In genomic region chr2:167586976-167587375, GRCm38 (mm10) we compare ENCODE assay signal across 10 mouse cellular contexts. TPM values are rescaled to one million over a fixed set of nuclear protein-coding genes. Genes with fewer than 3 reads are reported as not detected.
DNase-seq lines count a peak whose midpoint lies in the region; ATAC-seq and TF ChIP-seq lines count a peak whose summit lies in the region.
"Had no signal": no experiment of that assay in that cellular context is flagged by ENCODE, and none has a peak within 500 bp of the region (broad histone marks: within the 10 kb centered on the region; RNA-seq: fewer than 3 reads in every experiment).

No protein-coding gene starts in this region.

- no peak overlapping the region for H3K4me2 ChIP-seq in lung, embryonic 15.5 days
- H3K4me2 ChIP-seq: neural tube, embryonic 13.5 days had no signal

- no peaks in the 10 kb centered on the region for H3K36me3 ChIP-seq in lung, embryonic 15.5 days
- H3K36me3 ChIP-seq: neural tube, embryonic 13.5 days had no signal

- intact Hi-C loops in gastrocnemius, adult 2 months (cut with DNase I) = no loop called here
- intact Hi-C loops in gastrocnemius, postnatal 36 days (cut with DNase I) = no loop called here

- H3K27ac ChIP-seq in gastrocnemius, adult 2 months = peak overlapping the region; percentile 76
- H3K27ac ChIP-seq in embryonic fibroblast, embryonic 13.5 days (ENCODE audit: insufficient read depth, low read length) = peak overlapping the region; percentile 35
- H3K27ac ChIP-seq in lung, embryonic 15.5 days = peak overlapping the region; percentile 94
- H3K27ac ChIP-seq in cerebellum, adult 2 months (ENCODE audit: insufficient read depth, low read length) = no peak overlapping the region
- H3K27ac ChIP-seq: neural tube, embryonic 13.5 days had no signal

- H3K4me1 ChIP-seq in embryonic fibroblast, embryonic 13.5 days (ENCODE audit: control insufficient read depth, insufficient read depth, low read length) = no peaks in the 10 kb centered on the region; the same call in 1 of the 2 replicates
- peaks cover 78% of the 10 kb centered on the region for H3K4me1 ChIP-seq in lung, embryonic 15.5 days
- no peaks in the 10 kb centered on the region for H3K4me1 ChIP-seq in cerebellum, adult 2 months (ENCODE audit: control insufficient read depth, insufficient read depth, low read length)

- 14% methylated on average over 9 of the region's 9 CpGs for WGBS in lung, embryonic 15.5 days
- WGBS in cerebellum, adult 2 months = 21% methylated on average over 9 of the region's 9 CpGs

- no peak overlapping the region for H3K9ac ChIP-seq in lung, embryonic 15.5 days
- H3K9ac ChIP-seq: neural tube, embryonic 13.5 days had no signal

- TF ChIP-seq CTCF in gastrocnemius, adult 2 months (IDR thresholded peaks at IDR 0.05) = no peak
- TF ChIP-seq CTCF in embryonic fibroblast, embryonic 13.5 days (IDR thresholded peaks at IDR 0.05; ENCODE audit: borderline replicate concordance, insufficient read depth, low read length) = no peak
- no peak for TF ChIP-seq CTCF in cerebellum, adult 2 months (IDR thresholded peaks at IDR 0.05; ENCODE audit: borderline replicate concordance, insufficient read depth, low read depth, low read length)

- no peaks in the 10 kb centered on the region for H3K27me3 ChIP-seq in lung, embryonic 15.5 days
- H3K27me3 ChIP-seq in cerebellum, adult 2 months (ENCODE audit: control insufficient read depth, insufficient read depth, low read length) = no peaks in the 10 kb centered on the region
- H3K27me3 ChIP-seq: neural tube, embryonic 13.5 days had no signal

- peak; percentile 32 for DNase-seq in gastrocnemius, adult 2 months
- no peak for DNase-seq in gastrocnemius, postnatal 36 days
- peak; percentile 81 for DNase-seq in 3134 (ENCODE audit: extremely low read depth, insufficient read length, low spot score)
- DNase-seq in ovary, postnatal 10 days (ENCODE audit: low spot score) = no peak
- no peak for DNase-seq in neural tube, embryonic 10.5 days (ENCODE audit: extremely low spot score, low spot score)
- no peak for DNase-seq in cerebellum, adult 2 months
- DNase-seq: adrenal gland, adult 8-10 months had no signal

- H3K9me3 ChIP-seq in lung, embryonic 15.5 days = no peaks in the 10 kb centered on the region
- H3K9me3 ChIP-seq: neural tube, embryonic 13.5 days had no signal

- peak; percentile 62 for ATAC-seq in lung, embryonic 15.5 days (ENCODE audit: borderline replicate concordance, extremely low read depth, low FRiP score, low TSS enrichment)

- H3K4me3 ChIP-seq in gastrocnemius, adult 2 months = no peak overlapping the region
- H3K4me3 ChIP-seq in embryonic fibroblast, embryonic 13.5 days (ENCODE audit: insufficient read depth, low read length) = no peak overlapping the region
- H3K4me3 ChIP-seq in lung, embryonic 15.5 days = no peak overlapping the region
- H3K4me3 ChIP-seq in cerebellum, adult 2 months (replicated peaks; ENCODE audit: insufficient read depth, low read depth, low read length) = no peak overlapping the region
- H3K4me3 ChIP-seq: neural tube, embryonic 13.5 days had no signal

- TF ChIP-seq POLR2A in embryonic fibroblast, embryonic 13.5 days (IDR thresholded peaks at IDR 0.05; ENCODE audit: low read depth, low read length) = no peak
- TF ChIP-seq POLR2A in cerebellum, adult 2 months (IDR thresholded peaks at IDR 0.05; ENCODE audit: borderline replicate concordance, insufficient read depth, low read length) = no peak

RNA-seq across cellular contexts. Expression of gene Ube2v1, which starts 44.9 kb away (rescaled TPM):
- total RNA-seq in gastrocnemius, adult 2 months (2021) = 100 to 1,000 TPM; 170 to 181 TPM
- 100 to 1,000 TPM; 160 to 167 TPM for total RNA-seq in gastrocnemius, postnatal 36 days (2021)
- polyA plus RNA-seq in embryonic fibroblast, embryonic 13.5 days (2011; ENCODE audit: insufficient read length, low read depth, missing spikeins) = 227 and 265 TPM in 2 replicates
- 280 and 282 TPM in 2 replicates for polyA plus RNA-seq in lung, embryonic 15.5 days (2015; fragmentation: Nextera tagmentation; extraction: Ambion mirVana)
- 195 and 219 TPM in 2 replicates for polyA plus RNA-seq in cerebellum, adult 2 months (2012; rRNA removed)

RNA-seq across cellular contexts. Expression of gene Snai1, which starts 49.0 kb away (rescaled TPM):
- total RNA-seq in gastrocnemius, adult 2 months (2021) = 1 to 10 TPM; 1.1 to 1.2 TPM
- under 1 TPM; 0.61 to 0.86 TPM for total RNA-seq in gastrocnemius, postnatal 36 days (2021)
- 73.0 and 82.3 TPM in 2 replicates for polyA plus RNA-seq in embryonic fibroblast, embryonic 13.5 days (2011; ENCODE audit: insufficient read length, low read depth, missing spikeins)
- polyA plus RNA-seq in lung, embryonic 15.5 days (2015; fragmentation: Nextera tagmentation; extraction: Ambion mirVana) = 107 and 109 TPM in 2 replicates
- polyA plus RNA-seq in cerebellum, adult 2 months (2012; rRNA removed) = 1.1 and 1.9 TPM in 2 replicates

Comparison
In these comparisons a context has a peak if more than half of its experiments do, and no peak if none do; other contexts are left out.
1. DNase-seq: peak in gastrocnemius, adult 2 months (single experiment) and 3134 (single experiment); none in gastrocnemius, postnatal 36 days (0 of 2), ovary, postnatal 10 days (single experiment), neural tube, embryonic 10.5 days (single experiment) and cerebellum, adult 2 months (0 of 2).
2. RNA of gene Snai1, which starts 49.0 kb away (polyA plus RNA-seq): 107 to 109 TPM in lung, embryonic 15.5 days and 73.0 to 82.3 TPM in embryonic fibroblast, embryonic 13.5 days; 1.1 to 1.9 TPM in cerebellum, adult 2 months; every median in the first group is over 10 times any median in the second.